Mouse (Mus musculus): ENCODE results near the gene Rel. TPM values are rescaled to one million over a fixed set of nuclear protein-coding genes. Genes with fewer than 3 reads are reported as not detected.

Gene Rel
- 4.1 TPM in 2 replicates for total RNA-seq (2014; rRNA removed; ENCODE audit: low replicate concordance)
- polyA plus RNA-seq (2015; fragmentation: Nextera tagmentation; extraction: Ambion mirVana), result 2.1 and 2.2 TPM in 2 replicates

DNA sequence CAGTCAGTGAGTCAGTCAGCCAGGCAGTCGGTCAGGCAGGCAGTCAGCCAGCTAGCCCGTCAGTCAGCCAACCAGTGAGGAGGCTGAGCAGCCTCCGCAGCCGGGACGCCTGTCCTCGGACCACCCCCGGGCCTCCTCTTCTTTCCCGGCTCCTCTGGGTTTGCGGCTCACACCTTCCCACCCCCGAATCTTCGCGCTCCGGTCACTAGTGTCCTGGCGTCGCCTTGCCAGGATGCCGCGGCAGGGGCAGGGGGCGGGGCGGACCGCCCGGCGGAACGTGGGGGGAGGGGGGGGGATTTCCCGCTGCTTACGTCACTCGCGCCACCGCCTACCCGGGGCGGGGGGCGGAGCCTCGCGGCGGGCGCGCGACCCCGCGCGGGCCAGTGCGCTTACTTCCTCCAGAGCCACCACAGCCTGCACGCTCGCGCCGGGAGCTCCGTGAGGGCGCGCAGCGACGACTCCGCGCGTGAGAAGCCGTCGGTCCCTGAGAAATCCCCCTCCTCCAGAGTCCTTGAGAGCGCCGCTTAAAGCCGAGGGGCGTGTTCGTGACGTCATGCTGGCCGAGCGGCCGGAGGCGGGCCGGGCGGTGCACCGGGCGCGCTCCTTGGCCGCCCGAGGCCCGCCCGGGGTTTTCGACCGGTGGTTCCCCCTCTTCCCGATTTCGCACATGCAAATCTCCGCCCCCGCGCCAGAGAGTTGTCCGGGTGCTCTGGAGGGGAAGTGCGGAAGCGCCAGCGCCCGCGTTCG lies at the start of gene Rel:
TSS of gene Rel (minus strand) at position 211 of the 747 bp plus-strand sequence.
- Histone ChIP-seq H3K4me3 (ENCODE audit: low read depth, low read length) (peak within 1 kb of the TSS; percentile 83), H3K9me3 (replicated peaks; ENCODE audit: control insufficient read depth, low read length) (no peaks in the 10 kb centered on the region), H3K9ac (replicated peaks; ENCODE audit: low read depth, low read length) (peak within 1 kb of the TSS; percentile 70), H3K36me3 (replicated peaks; ENCODE audit: control insufficient read depth, insufficient read depth, low read length) (no peaks in the 10 kb centered on the region), H3K4me1 (ENCODE audit: control insufficient read depth, insufficient read depth) (peaks cover 4% of the 10 kb centered on the region; the same call in 1 of the 2 replicates), H3K4me2 (ENCODE audit: low read depth, low read length) (peak within 1 kb of the TSS; percentile 73), H3K27ac (ENCODE audit: low read depth) (peak within 1 kb of the TSS; percentile 97), H3K27me3 (ENCODE audit: control insufficient read depth, insufficient read depth, low read length) (no peaks in the 10 kb centered on the region)
- TF ChIP-seq EP300 (IDR thresholded peaks at IDR 0.05; ENCODE audit: low read depth) (no peak), CTCF (IDR thresholded peaks at IDR 0.05; ENCODE audit: low read depth) (no peak)
- ATAC-seq (ENCODE audit: insufficient read depth, low read depth) (peak; percentile 87), DNase-seq (ENCODE audit: low spot score) (peak; percentile 83)
- under 1% methylated on average over 66 of the region's 88 CpGs for WGBS

DNA sequence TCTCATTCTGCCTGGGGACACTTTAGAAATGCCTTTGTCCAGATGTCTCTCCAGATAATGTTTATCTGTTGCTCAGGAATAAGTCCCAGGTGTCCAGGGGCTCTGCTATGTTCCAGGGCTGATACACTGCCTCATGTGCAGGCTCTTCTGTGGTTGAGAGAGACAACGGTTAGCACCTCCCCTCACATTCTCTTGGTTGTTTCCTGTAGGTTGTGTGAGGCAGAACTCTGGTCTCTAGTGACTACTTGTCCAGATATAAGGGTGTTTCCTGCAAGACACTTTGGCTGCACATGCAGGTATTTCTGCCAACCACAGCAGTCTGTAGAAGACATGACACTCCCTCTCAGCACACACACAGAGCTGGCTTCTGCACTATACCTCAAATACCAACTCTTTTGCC lies 48.0 kb upstream of the Rel start:
- no peak overlapping the region for H3K4me3 ChIP-seq (ENCODE audit: low read depth, low read length)
- no peaks in the 10 kb centered on the region for H3K9me3 ChIP-seq (replicated peaks; ENCODE audit: control insufficient read depth, low read length)
- no peaks in the 10 kb centered on the region for H3K36me3 ChIP-seq (replicated peaks; ENCODE audit: control insufficient read depth, insufficient read depth, low read length)
- no peaks in the 10 kb centered on the region for H3K4me1 ChIP-seq (ENCODE audit: control insufficient read depth, insufficient read depth)
- DNase-seq (ENCODE audit: low spot score) (no peak), ATAC-seq (ENCODE audit: insufficient read depth, low read depth) (no peak)
- no peak overlapping the region for H3K27ac ChIP-seq (ENCODE audit: low read depth)
- no peaks in the 10 kb centered on the region for H3K27me3 ChIP-seq (ENCODE audit: control insufficient read depth, insufficient read depth, low read length)
- no peak overlapping the region for H3K9ac ChIP-seq (replicated peaks; ENCODE audit: low read depth, low read length)
- WGBS, result 42% methylated on average over 1 of the region's 1 CpGs
- TF ChIP-seq EP300 (IDR thresholded peaks at IDR 0.05; ENCODE audit: low read depth) (no peak), CTCF (IDR thresholded peaks at IDR 0.05; ENCODE audit: low read depth) (no peak)
- H3K4me2 ChIP-seq (ENCODE audit: low read depth, low read length), result no peak overlapping the region

DNA sequence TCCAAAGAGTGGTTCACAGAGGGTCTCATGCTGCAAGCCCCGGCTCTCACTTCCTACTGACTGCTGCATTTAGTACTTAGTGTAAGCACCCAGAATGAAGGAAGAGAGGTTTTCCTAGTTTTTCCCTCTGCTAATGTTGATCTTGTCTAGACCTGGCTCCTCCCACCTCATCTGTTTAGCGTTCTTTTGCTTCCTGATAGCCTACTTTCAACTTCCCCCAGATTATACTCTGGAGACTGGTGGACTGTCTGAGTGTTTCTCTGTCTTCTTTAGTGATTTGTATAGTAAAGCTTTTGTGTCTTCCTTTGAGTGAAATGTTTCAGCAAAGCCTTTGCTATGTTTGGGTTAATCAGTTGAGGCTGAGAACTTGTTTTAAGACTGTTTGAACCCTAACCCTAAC lies 40.0 kb upstream of the Rel start:
- Histone ChIP-seq H3K9ac (replicated peaks; ENCODE audit: low read depth, low read length) (no peak overlapping the region), H3K27me3 (ENCODE audit: control insufficient read depth, insufficient read depth, low read length) (no peaks in the 10 kb centered on the region), H3K36me3 (replicated peaks; ENCODE audit: control insufficient read depth, insufficient read depth, low read length) (no peaks in the 10 kb centered on the region), H3K4me2 (ENCODE audit: low read depth, low read length) (no peak overlapping the region), H3K4me1 (ENCODE audit: control insufficient read depth, insufficient read depth) (no peaks in the 10 kb centered on the region), H3K27ac (ENCODE audit: low read depth) (no peak overlapping the region), H3K9me3 (replicated peaks; ENCODE audit: control insufficient read depth, low read length) (no peaks in the 10 kb centered on the region), H3K4me3 (ENCODE audit: low read depth, low read length) (no peak overlapping the region)
- no peak for TF ChIP-seq CTCF (IDR thresholded peaks at IDR 0.05; ENCODE audit: low read depth)
- no peak for TF ChIP-seq EP300 (IDR thresholded peaks at IDR 0.05; ENCODE audit: low read depth)
- ATAC-seq (ENCODE audit: insufficient read depth, low read depth) (no peak), DNase-seq (ENCODE audit: low spot score) (no peak)
- WGBS, result 45% methylated on average over 2 of the region's 2 CpGs

DNA sequence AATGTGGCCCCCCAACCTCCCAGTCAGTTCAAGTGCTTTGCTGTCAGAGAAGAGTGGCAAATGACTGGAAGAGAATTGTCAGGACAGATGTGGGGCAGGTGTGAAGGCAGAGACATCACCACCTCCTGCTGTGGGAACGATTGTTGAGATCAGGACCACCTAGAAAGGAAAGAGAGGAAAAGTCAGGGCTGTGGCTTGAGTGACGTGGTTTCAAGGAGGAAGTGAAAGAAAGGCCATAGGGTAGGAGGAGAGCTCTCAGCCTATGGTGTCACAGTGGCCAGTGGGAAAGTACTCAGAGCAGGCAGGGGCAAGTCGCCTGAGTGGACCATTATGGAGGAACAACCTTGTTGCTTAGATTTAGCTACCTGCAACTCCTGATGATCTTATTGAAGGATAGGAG lies 34.9 kb upstream of the Rel start:
- Histone ChIP-seq H3K27me3 (ENCODE audit: control insufficient read depth, insufficient read depth, low read length) (no peaks in the 10 kb centered on the region), H3K9ac (replicated peaks; ENCODE audit: low read depth, low read length) (no peak overlapping the region), H3K9me3 (replicated peaks; ENCODE audit: control insufficient read depth, low read length) (no peaks in the 10 kb centered on the region), H3K4me3 (ENCODE audit: low read depth, low read length) (no peak overlapping the region), H3K27ac (ENCODE audit: low read depth) (no peak overlapping the region), H3K36me3 (replicated peaks; ENCODE audit: control insufficient read depth, insufficient read depth, low read length) (no peaks in the 10 kb centered on the region), H3K4me1 (ENCODE audit: control insufficient read depth, insufficient read depth) (no peaks in the 10 kb centered on the region), H3K4me2 (ENCODE audit: low read depth, low read length) (no peak overlapping the region)
- no peak for TF ChIP-seq CTCF (IDR thresholded peaks at IDR 0.05; ENCODE audit: low read depth)
- TF ChIP-seq EP300 (IDR thresholded peaks at IDR 0.05; ENCODE audit: low read depth), result no peak
- DNase-seq (ENCODE audit: low spot score) (no peak), ATAC-seq (ENCODE audit: insufficient read depth, low read depth) (no peak)
- 43% methylated on average over 3 of the region's 3 CpGs for WGBS

DNA sequence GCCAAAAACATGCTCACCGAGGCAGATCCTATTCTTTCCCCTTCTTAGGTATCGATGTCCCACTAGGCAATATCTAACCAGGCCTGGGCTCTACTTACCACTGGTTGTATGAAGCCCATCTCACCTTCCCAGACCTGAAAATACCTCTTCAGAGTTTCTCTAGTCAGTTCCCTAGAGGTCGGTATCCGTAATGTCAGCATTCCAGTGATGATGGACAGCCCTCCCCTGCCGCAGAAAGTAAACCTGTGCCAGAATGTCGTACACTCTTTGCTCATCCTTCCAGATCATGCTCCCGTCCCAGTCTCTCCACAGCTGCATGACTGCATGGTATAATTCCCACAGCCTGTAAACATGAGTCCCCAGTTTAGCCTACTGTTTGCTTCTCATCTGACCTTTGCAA lies 32.4 kb upstream of the Rel start:
- DNase-seq (ENCODE audit: low spot score) (no peak), ATAC-seq (ENCODE audit: insufficient read depth, low read depth) (no peak)
- Histone ChIP-seq H3K27ac (ENCODE audit: low read depth) (no peak overlapping the region), H3K9me3 (replicated peaks; ENCODE audit: control insufficient read depth, low read length) (no peaks in the 10 kb centered on the region), H3K4me3 (ENCODE audit: low read depth, low read length) (no peak overlapping the region), H3K36me3 (replicated peaks; ENCODE audit: control insufficient read depth, insufficient read depth, low read length) (no peaks in the 10 kb centered on the region), H3K27me3 (ENCODE audit: control insufficient read depth, insufficient read depth, low read length) (no peaks in the 10 kb centered on the region), H3K9ac (replicated peaks; ENCODE audit: low read depth, low read length) (no peak overlapping the region), H3K4me1 (ENCODE audit: control insufficient read depth, insufficient read depth) (no peaks in the 10 kb centered on the region), H3K4me2 (ENCODE audit: low read depth, low read length) (no peak overlapping the region)
- no peak for TF ChIP-seq CTCF (IDR thresholded peaks at IDR 0.05; ENCODE audit: low read depth)
- no peak for TF ChIP-seq EP300 (IDR thresholded peaks at IDR 0.05; ENCODE audit: low read depth)
- 67% methylated on average over 7 of the region's 7 CpGs for WGBS

DNA sequence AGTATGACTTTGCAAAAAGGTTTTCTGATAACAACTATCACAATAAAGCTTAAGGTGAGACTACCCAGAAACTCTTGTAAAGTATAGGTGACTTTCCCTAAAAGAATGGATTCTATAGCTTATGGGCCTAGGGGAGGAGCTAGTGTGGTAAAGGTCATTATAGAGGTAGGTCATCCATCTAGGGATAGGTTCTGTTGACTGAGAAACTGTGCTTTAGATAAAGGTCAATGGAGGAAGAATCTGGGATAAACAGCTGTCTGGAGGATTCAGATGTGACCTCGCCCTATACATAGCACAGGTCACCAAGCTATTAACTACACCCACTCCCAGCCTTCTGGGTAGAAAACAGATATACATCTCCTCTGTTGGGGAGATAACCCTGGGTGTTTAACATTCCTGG lies 31.5 kb upstream of the Rel start:
- ATAC-seq (ENCODE audit: insufficient read depth, low read depth) (no peak), DNase-seq (ENCODE audit: low spot score) (no peak)
- 75% methylated on average over 1 of the region's 1 CpGs for WGBS
- Histone ChIP-seq H3K4me3 (ENCODE audit: low read depth, low read length) (no peak overlapping the region), H3K27ac (ENCODE audit: low read depth) (no peak overlapping the region), H3K9me3 (replicated peaks; ENCODE audit: control insufficient read depth, low read length) (no peaks in the 10 kb centered on the region), H3K27me3 (ENCODE audit: control insufficient read depth, insufficient read depth, low read length) (no peaks in the 10 kb centered on the region), H3K9ac (replicated peaks; ENCODE audit: low read depth, low read length) (no peak overlapping the region), H3K4me1 (ENCODE audit: control insufficient read depth, insufficient read depth) (no peaks in the 10 kb centered on the region), H3K36me3 (replicated peaks; ENCODE audit: control insufficient read depth, insufficient read depth, low read length) (no peaks in the 10 kb centered on the region), H3K4me2 (ENCODE audit: low read depth, low read length) (no peak overlapping the region)
- TF ChIP-seq EP300 (IDR thresholded peaks at IDR 0.05; ENCODE audit: low read depth) (no peak), CTCF (IDR thresholded peaks at IDR 0.05; ENCODE audit: low read depth) (no peak)
